Mouse (Mus musculus): ENCODE data around the gene Mrpl10. TPM values are rescaled to one million over a fixed set of nuclear protein-coding genes. Genes with fewer than 3 reads are reported as not detected.

Mrpl10 gene
- total RNA-seq, 2 experiments from 2014 or later = 66.5 to 67.0 TPM

- TF ChIP-seq CTCF (IDR thresholded peaks at IDR 0.05) = no peak
- DNase-seq (ENCODE audit: extremely low spot score in 1 of 2, low spot score in 2 of 2) = no peak
- H3K4me3 ChIP-seq = no peak overlapping the region
- intact Hi-C loops (cut with DNase I) = loop anchor here (10.0 kb wide), 1 partner anchor 236 kb away; the partner anchor contains the start of gene Mrpl45
- H3K27ac ChIP-seq = no peak overlapping the region
Observed at GRCm38 (mm10) chr11:97078751-97079150, 37.4 kb downstream of the Mrpl10 start.

- H3K27ac ChIP-seq = no peak overlapping the region
Observed at GRCm38 (mm10) chr11:97080291-97080690, 38.9 kb downstream of the Mrpl10 start.

GRCm38 (mm10) chr11:97082977-97083376 is 41.6 kb downstream of the Mrpl10 start:
- no peak overlapping the region for H3K4me3 ChIP-seq
- no peak overlapping the region for H3K27ac ChIP-seq
- intact Hi-C loops (cut with DNase I) = no loop called here
- TF ChIP-seq CTCF (IDR thresholded peaks at IDR 0.05) = peak; percentile 69
- peak; percentile 35 to 60 for DNase-seq (ENCODE audit: extremely low spot score in 1 of 2, low spot score in 2 of 2)

More at GRCm38 (mm10) chr11:97080291-97080690, 38.9 kb downstream of the Mrpl10 start:
- H3K4me3 ChIP-seq = no peak overlapping the region
- no peak for DNase-seq (ENCODE audit: extremely low spot score in 1 of 2, low spot score in 2 of 2)
- intact Hi-C loops (cut with DNase I) = no loop called here
- TF ChIP-seq CTCF (IDR thresholded peaks at IDR 0.05) = no peak

- Histone ChIP-seq H3K27ac (no peak overlapping the region), H3K4me3 (no peak overlapping the region)
- DNase-seq (ENCODE audit: extremely low spot score in 1 of 2, low spot score in 2 of 2) = peak; percentile 52 to 60
- no peak for TF ChIP-seq CTCF (IDR thresholded peaks at IDR 0.05)
- intact Hi-C loops (cut with DNase I) = no loop called here
Observed at GRCm38 (mm10) chr11:97083401-97084140, 42.2 kb downstream of the Mrpl10 start.

GRCm38 (mm10) chr11:97084821-97085505 is 43.6 kb downstream of the Mrpl10 start:
- no peak for TF ChIP-seq CTCF (IDR thresholded peaks at IDR 0.05)
- Histone ChIP-seq H3K27ac (no peak overlapping the region), H3K4me3 (no peak overlapping the region)
- DNase-seq (ENCODE audit: extremely low spot score in 1 of 2, low spot score in 2 of 2) = no peak
- intact Hi-C loops (cut with DNase I) = no loop called here

- no peak for DNase-seq (ENCODE audit: extremely low spot score in 1 of 2, low spot score in 2 of 2)
- Histone ChIP-seq H3K27ac (no peak overlapping the region), H3K4me3 (no peak overlapping the region)
- no peak for TF ChIP-seq CTCF (IDR thresholded peaks at IDR 0.05)
- intact Hi-C loops (cut with DNase I) = no loop called here
Observed at GRCm38 (mm10) chr11:97086365-97086764, 45.0 kb downstream of the Mrpl10 start.

GRCm38 (mm10) chr11:97094600-97094999 is 53.2 kb downstream of the Mrpl10 start:
- no peak for TF ChIP-seq CTCF (IDR thresholded peaks at IDR 0.05)

GRCm38 (mm10) chr11:97098791-97099190 is 57.4 kb downstream of the Mrpl10 start:
- intact Hi-C loops (cut with DNase I) = no loop called here
- no peak for TF ChIP-seq CTCF (IDR thresholded peaks at IDR 0.05)
- no peak overlapping the region for H3K4me3 ChIP-seq
- no peak overlapping the region for H3K27ac ChIP-seq
- no peak for DNase-seq (ENCODE audit: extremely low spot score in 1 of 2, low spot score in 2 of 2)

More at GRCm38 (mm10) chr11:97094600-97094999, 53.2 kb downstream of the Mrpl10 start:
- no peak overlapping the region for H3K4me3 ChIP-seq
- intact Hi-C loops (cut with DNase I) = no loop called here
- H3K27ac ChIP-seq = no peak overlapping the region
- no peak for DNase-seq (ENCODE audit: extremely low spot score in 1 of 2, low spot score in 2 of 2)

Small RNAs within 50 kb of the gene (microRNA-seq; reads per million reads assigned to microRNA genes)
- 0.72 to 1.2 reads per million in 2 experiments for gene Mir8103

Other genes starting within 250 kb of the Mrpl10 start
- 100 to 1,000 TPM; 281 to 290 TPM for gene Nfe2l1, start 211.6 kb upstream of the Mrpl10 start, total RNA-seq (2021)
- 1 to 10 TPM; 4.8 to 5.0 TPM for gene Copz2, start 191.7 kb upstream of the Mrpl10 start, total RNA-seq (2021)
- 10 to 100 TPM; 28.6 to 30.0 TPM for gene Cdk5rap3, start 125.1 kb upstream of the Mrpl10 start, total RNA-seq (2021)
- gene Prr15l, start 113.5 kb upstream of the Mrpl10 start, total RNA-seq (2021) = not detected
- 10 to 100 TPM; 40.0 to 40.2 TPM for gene Pnpo, start 97.6 kb upstream of the Mrpl10 start, total RNA-seq (2021)
- gene Sp2, start 58.6 kb upstream of the Mrpl10 start, total RNA-seq (2021) = 10 to 100 TPM; 12.6 to 15.2 TPM
- 1 to 10 TPM in 1 of 2 experiments, under 1 TPM in 1; 0.91 to 1.8 TPM for gene Sp6, start 28.2 kb upstream of the Mrpl10 start, total RNA-seq (2021)
- 1 to 10 TPM; 2.8 to 3.4 TPM for gene Scrn2, start 11.6 kb upstream of the Mrpl10 start, total RNA-seq (2021)
- under 1 TPM; 0.51 to 0.52 TPM for gene Lrrc46, start 153 bp upstream of the Mrpl10 start, total RNA-seq (2021)
- gene Osbpl7, start 9.1 kb downstream of the Mrpl10 start, total RNA-seq (2021) = 10 to 100 TPM; 14.0 to 15.2 TPM
- under 1 TPM; 0.32 to 0.40 TPM for gene Tbx21, start 73.8 kb downstream of the Mrpl10 start, total RNA-seq (2021)
- gene Tbkbp1, start 109.9 kb downstream of the Mrpl10 start, total RNA-seq (2021) = 10 to 100 TPM; 52.7 to 56.8 TPM
- 100 to 1,000 TPM; 108 to 120 TPM for gene Kpnb1, start 146.3 kb downstream of the Mrpl10 start, total RNA-seq (2021)
- 100 to 1,000 TPM; 142 to 143 TPM for gene Npepps, start 239.1 kb downstream of the Mrpl10 start, total RNA-seq (2021)